Mouse (Mus musculus): Measurements from ENCODE around the gene Nup107. TPM values are rescaled to one million over a fixed set of nuclear protein-coding genes. Genes with fewer than 3 reads are reported as not detected.
"Not testable (repeated sequence)": the region's sequence is repeated elsewhere in the genome, so short reads cannot be mapped to it uniquely, and the experiment has no call there.

Nup107 gene
- polyA plus RNA-seq, 1 experiment from 2014 or later, result 68.1 TPM

- Histone ChIP-seq H3K27ac (no peak overlapping the region), H3K4me3 (no peak overlapping the region), H3K4me2 (no peak overlapping the region), H3K4me1 (peaks cover 23% of the 10 kb centered on the region), H3K9ac (no peak overlapping the region), H3K36me3 (ENCODE audit: poor library complexity, severe bottlenecking) (peaks cover 36% of the 10 kb centered on the region), H3K27me3 (no peaks in the 10 kb centered on the region), H3K9me3 (replicated peaks) (no peaks in the 10 kb centered on the region)
- ATAC-seq, result no peak
- 90% methylated on average over 15 of the region's 15 CpGs for WGBS
Observed at GRCm38 (mm10) chr10:117741698-117742475, 50.6 kb downstream of the Nup107 start.

- Histone ChIP-seq H3K4me1 (peaks cover 23% of the 10 kb centered on the region), H3K27me3 (no peaks in the 10 kb centered on the region), H3K4me3 (no peak overlapping the region), H3K27ac (no peak overlapping the region), H3K4me2 (no peak overlapping the region), H3K9ac (no peak overlapping the region), H3K36me3 (ENCODE audit: poor library complexity, severe bottlenecking) (peaks cover 46% of the 10 kb centered on the region), H3K9me3 (replicated peaks) (no peaks in the 10 kb centered on the region)
- WGBS, result 88% methylated on average over 9 of the region's 9 CpGs
- no peak for ATAC-seq
Observed at GRCm38 (mm10) chr10:117740921-117741320, 51.6 kb downstream of the Nup107 start.

GRCm38 (mm10) chr10:117740171-117740570, 52.3 kb downstream of the Nup107 start:
- 97% methylated on average over 10 of the region's 10 CpGs for WGBS
- no peak for ATAC-seq
- Histone ChIP-seq H3K27ac (no peak overlapping the region), H3K27me3 (no peaks in the 10 kb centered on the region), H3K9ac (no peak overlapping the region), H3K36me3 (ENCODE audit: poor library complexity, severe bottlenecking) (peaks cover 49% of the 10 kb centered on the region), H3K4me1 (peaks cover 20% of the 10 kb centered on the region), H3K4me3 (no peak overlapping the region), H3K9me3 (replicated peaks) (no peaks in the 10 kb centered on the region), H3K4me2 (no peak overlapping the region)

- no peak overlapping the region for H3K4me2 ChIP-seq
- no peak overlapping the region for H3K27ac ChIP-seq
- WGBS, result 95% methylated on average over 6 of the region's 6 CpGs
- peaks cover 14% of the 10 kb centered on the region for H3K4me1 ChIP-seq
- no peak for ATAC-seq
- H3K27me3 ChIP-seq, result no peaks in the 10 kb centered on the region
- H3K4me3 ChIP-seq, result no peak overlapping the region
- no peaks in the 10 kb centered on the region for H3K9me3 ChIP-seq (replicated peaks)
- peaks cover 49% of the 10 kb centered on the region for H3K36me3 ChIP-seq (ENCODE audit: poor library complexity, severe bottlenecking)
- H3K9ac ChIP-seq, result no peak overlapping the region
Observed at GRCm38 (mm10) chr10:117739648-117739948, 52.9 kb downstream of the Nup107 start.

- Histone ChIP-seq H3K27ac (no peak overlapping the region), H3K9ac (no peak overlapping the region), H3K9me3 (replicated peaks) (no peaks in the 10 kb centered on the region), H3K36me3 (ENCODE audit: poor library complexity, severe bottlenecking) (peaks cover 49% of the 10 kb centered on the region), H3K4me1 (peaks cover 9% of the 10 kb centered on the region), H3K4me2 (no peak overlapping the region), H3K4me3 (no peak overlapping the region), H3K27me3 (no peaks in the 10 kb centered on the region)
- 91% methylated on average over 15 of the region's 15 CpGs for WGBS
- no peak for ATAC-seq
Observed at GRCm38 (mm10) chr10:117738928-117739647, 53.4 kb downstream of the Nup107 start.

- Histone ChIP-seq H3K9ac (no peak overlapping the region), H3K4me3 (no peak overlapping the region), H3K4me1 (peaks cover 1% of the 10 kb centered on the region), H3K27me3 (no peaks in the 10 kb centered on the region), H3K36me3 (ENCODE audit: poor library complexity, severe bottlenecking) (peaks cover 49% of the 10 kb centered on the region), H3K9me3 (replicated peaks) (no peaks in the 10 kb centered on the region), H3K27ac (no peak overlapping the region), H3K4me2 (no peak overlapping the region)
- 84% methylated on average over 13 of the region's 13 CpGs for WGBS
- ATAC-seq, result no peak
Observed at GRCm38 (mm10) chr10:117738140-117738921, 54.2 kb downstream of the Nup107 start.

- not testable (repeated sequence) for H3K4me1 ChIP-seq; H3K9me3 ChIP-seq (replicated peaks); H3K27me3 ChIP-seq; H3K4me3 ChIP-seq; H3K9ac ChIP-seq; H3K4me2 ChIP-seq; H3K27ac ChIP-seq; ATAC-seq
- peaks cover 56% of the 10 kb centered on the region for H3K36me3 ChIP-seq (ENCODE audit: poor library complexity, severe bottlenecking)
- WGBS, result 93% methylated on average over 8 of the region's 8 CpGs
Observed at GRCm38 (mm10) chr10:117737498-117737897, 55.0 kb downstream of the Nup107 start.

GRCm38 (mm10) chr10:117737075-117737474, 55.4 kb downstream of the Nup107 start:
- WGBS, result 86% methylated on average over 4 of the region's 4 CpGs
- H3K27me3 ChIP-seq, result no peaks in the 10 kb centered on the region
- ATAC-seq, result no peak
- no peak overlapping the region for H3K4me3 ChIP-seq
- peaks cover 57% of the 10 kb centered on the region for H3K36me3 ChIP-seq (ENCODE audit: poor library complexity, severe bottlenecking)
- H3K9ac ChIP-seq, result no peak overlapping the region
- no peak overlapping the region for H3K27ac ChIP-seq
- no peaks in the 10 kb centered on the region for H3K4me1 ChIP-seq
- H3K4me2 ChIP-seq, result no peak overlapping the region
- H3K9me3 ChIP-seq (replicated peaks), result no peaks in the 10 kb centered on the region

GRCm38 (mm10) chr10:117736573-117736972, 55.9 kb downstream of the Nup107 start:
- H3K27me3 ChIP-seq, result no peaks in the 10 kb centered on the region
- no peak overlapping the region for H3K4me2 ChIP-seq
- H3K27ac ChIP-seq, result no peak overlapping the region
- ATAC-seq, result no peak
- H3K4me1 ChIP-seq, result no peaks in the 10 kb centered on the region
- no peak overlapping the region for H3K4me3 ChIP-seq
- 93% methylated on average over 5 of the region's 5 CpGs for WGBS
- H3K9ac ChIP-seq, result no peak overlapping the region
- no peaks in the 10 kb centered on the region for H3K9me3 ChIP-seq (replicated peaks)
- H3K36me3 ChIP-seq (ENCODE audit: poor library complexity, severe bottlenecking), result peaks cover 57% of the 10 kb centered on the region

- not testable (repeated sequence) for H3K4me1 ChIP-seq; H3K9me3 ChIP-seq (replicated peaks); H3K4me3 ChIP-seq; H3K27ac ChIP-seq; H3K9ac ChIP-seq; ATAC-seq; H3K4me2 ChIP-seq; H3K27me3 ChIP-seq
- WGBS, result 93% methylated on average over 12 of the region's 12 CpGs
- peaks cover 55% of the 10 kb centered on the region for H3K36me3 ChIP-seq (ENCODE audit: poor library complexity, severe bottlenecking)
Observed at GRCm38 (mm10) chr10:117735396-117735795, 57.1 kb downstream of the Nup107 start.

- not testable (repeated sequence) for H3K4me2 ChIP-seq; H3K27ac ChIP-seq; H3K4me3 ChIP-seq; H3K9me3 ChIP-seq (replicated peaks); ATAC-seq; H3K27me3 ChIP-seq; H3K4me1 ChIP-seq; H3K9ac ChIP-seq
- peaks cover 44% of the 10 kb centered on the region for H3K36me3 ChIP-seq (ENCODE audit: poor library complexity, severe bottlenecking)
- 88% methylated on average over 9 of the region's 10 CpGs for WGBS
Observed at GRCm38 (mm10) chr10:117734104-117734852, 58.2 kb downstream of the Nup107 start.

Data from forebrain, embryonic 13.5 days (tissue).